16 mouse cellular contexts compared by ENCODE assay signal in genomic region chr7:81874636-81875035, GRCm38 (mm10). TPM values are rescaled to one million over a fixed set of nuclear protein-coding genes. Genes with fewer than 3 reads are reported as not detected.
DNase-seq lines count a peak whose midpoint lies in the region; ATAC-seq lines count a peak whose summit lies in the region.
"Had no signal": no experiment of that assay in that cellular context is flagged by ENCODE, and none has a peak within 500 bp of the region (broad histone marks: within the 10 kb centered on the region; RNA-seq: fewer than 3 reads in every experiment).

No protein-coding gene starts in this region.

- peaks cover 8% of the 10 kb centered on the region; the same call in 1 of the 2 replicates for H3K4me1 ChIP-seq in intestine, embryonic 14.5 days (replicated peaks; ENCODE audit: control insufficient read depth, insufficient read depth, low read length)
- no peaks in the 10 kb centered on the region for H3K4me1 ChIP-seq in intestine, embryonic 16.5 days (ENCODE audit: control insufficient read depth, insufficient read depth, low read length)

- no peak overlapping the region for H3K4me2 ChIP-seq in intestine, embryonic 14.5 days (ENCODE audit: low read length)
- no peak overlapping the region for H3K4me2 ChIP-seq in intestine, embryonic 16.5 days (ENCODE audit: low read depth, low read length)

- H3K4me3 ChIP-seq in intestine, embryonic 14.5 days (ENCODE audit: low read depth, low read length): no peak overlapping the region
- no peak overlapping the region for H3K4me3 ChIP-seq in intestine, embryonic 16.5 days (ENCODE audit: low read length)
- H3K4me3 ChIP-seq: megakaryocyte, embryonic 14.5 days had no signal

- no peak overlapping the region for H3K9ac ChIP-seq in intestine, embryonic 14.5 days (ENCODE audit: low read length)
- H3K9ac ChIP-seq in intestine, embryonic 16.5 days (ENCODE audit: low read depth, low read length): no peak overlapping the region

- DNase-seq in adrenal gland, adult 2 months: peak; percentile 26
- DNase-seq in adrenal gland, adult 8-10 months: no peak
- peak; percentile 43 for DNase-seq in intestine, embryonic 14.5 days (ENCODE audit: low spot score)
- peak; percentile 44 for DNase-seq in 3134 (ENCODE audit: extremely low read depth, insufficient read length, low spot score)
- peak; percentile 43 to 51 for DNase-seq in kidney, postnatal 36 days
- DNase-seq in right cerebral cortex, postnatal 36 days (ENCODE audit: low spot score in 2 of 2): no peak
- DNase-seq in adrenal gland, postnatal 4 days (ENCODE audit: low spot score in 2 of 2): no peak
- DNase-seq: gastrocnemius, postnatal 25 days; heart, postnatal 14 days had no signal

- H3K36me3 ChIP-seq in intestine, embryonic 14.5 days (ENCODE audit: control insufficient read depth, insufficient read depth, low read length): no peaks in the 10 kb centered on the region
- H3K36me3 ChIP-seq in intestine, embryonic 16.5 days (ENCODE audit: control insufficient read depth, insufficient read depth, low read length): no peaks in the 10 kb centered on the region

- no peak for ATAC-seq in intestine, embryonic 14.5 days (replicated peaks; ENCODE audit: low FRiP score, low TSS enrichment, low read depth)
- no peak for ATAC-seq in intestine, embryonic 16.5 days

- H3K27ac ChIP-seq in intestine, embryonic 14.5 days (ENCODE audit: low read depth): no peak overlapping the region
- no peak overlapping the region for H3K27ac ChIP-seq in intestine, embryonic 16.5 days (ENCODE audit: low read length)
- H3K27ac ChIP-seq: kidney, postnatal 0 days had no signal

- H3K27me3 ChIP-seq in intestine, embryonic 14.5 days (replicated peaks; ENCODE audit: control insufficient read depth, insufficient read depth, low read length): no peaks in the 10 kb centered on the region
- H3K27me3 ChIP-seq in intestine, embryonic 16.5 days (replicated peaks; ENCODE audit: control insufficient read depth, insufficient read depth, low read length): no peaks in the 10 kb centered on the region

- 85% methylated on average over 6 of the region's 6 CpGs for WGBS in intestine, embryonic 14.5 days
- 70% methylated on average over 6 of the region's 6 CpGs for WGBS in intestine, embryonic 16.5 days

- H3K9me3 ChIP-seq in intestine, embryonic 14.5 days (ENCODE audit: control insufficient read depth, low read length): no peaks in the 10 kb centered on the region
- no peaks in the 10 kb centered on the region for H3K9me3 ChIP-seq in intestine, embryonic 16.5 days (ENCODE audit: control insufficient read depth, low read length)
- H3K9me3 ChIP-seq: megakaryocyte, embryonic 14.5 days had no signal

RNA-seq across cellular contexts. Expression of gene Tm6sf1, which starts 15.8 kb away (rescaled TPM):
- total RNA-seq in adrenal gland, adult 2 months (2021): 10 to 100 TPM; 13.5 to 17.2 TPM
- 29.5 and 37.4 TPM in 2 replicates for polyA plus RNA-seq in adrenal gland, adult 2 months (2012; rRNA removed)
- total RNA-seq in adrenal gland, adult 8-10 months (2022): 10 to 100 TPM; 12.8 to 21.0 (median 16.2) TPM
- 19.8 and 20.1 TPM in 2 replicates for polyA plus RNA-seq in intestine, embryonic 14.5 days (2014; fragmentation: Nextera tagmentation; extraction: Ambion mirVana)
- 18.0 TPM in 2 replicates for polyA plus RNA-seq in intestine, embryonic 16.5 days (2015; fragmentation: Nextera tagmentation; extraction: Ambion mirVana)
- total RNA-seq in adrenal gland, postnatal 4 days (2021): 10 to 100 TPM; 15.2 to 16.3 TPM

RNA-seq across cellular contexts. Expression of gene Gm10160, which starts 19.0 kb away (rescaled TPM):
- not detected for total RNA-seq in adrenal gland, adult 2 months (2021)
- not detected in 2 replicates for polyA plus RNA-seq in adrenal gland, adult 2 months (2012; rRNA removed)
- total RNA-seq in adrenal gland, adult 8-10 months (2022): not detected
- not detected in 2 replicates for polyA plus RNA-seq in intestine, embryonic 14.5 days (2014; fragmentation: Nextera tagmentation; extraction: Ambion mirVana)
- polyA plus RNA-seq in intestine, embryonic 16.5 days (2015; fragmentation: Nextera tagmentation; extraction: Ambion mirVana): not detected in 2 replicates
- not detected for total RNA-seq in adrenal gland, postnatal 4 days (2021)
- total RNA-seq: ES-E14; gastrocnemius, postnatal 25 days; heart, postnatal 14 days; left cerebral cortex, adult 8-10 months; liver, adult 2 months had no signal
- polyA plus RNA-seq: cortical plate, adult 2 months; kidney, postnatal 0 days; liver, adult 2 months had no signal

RNA-seq across cellular contexts. Expression of gene Btbd1, which starts 45.4 kb away (rescaled TPM):
- 100 to 1,000 TPM; 118 to 159 TPM for total RNA-seq in adrenal gland, adult 2 months (2021)
- polyA plus RNA-seq in adrenal gland, adult 2 months (2012; rRNA removed): 65.2 and 71.1 TPM in 2 replicates
- 100 to 1,000 TPM in 3 of 4 experiments, 10 to 100 TPM in 1; 97.3 to 112 (median 104) TPM for total RNA-seq in adrenal gland, adult 8-10 months (2022)
- polyA plus RNA-seq in intestine, embryonic 14.5 days (2014; fragmentation: Nextera tagmentation; extraction: Ambion mirVana): 76.5 and 78.3 TPM in 2 replicates
- 23.0 and 44.7 TPM in 2 replicates for polyA plus RNA-seq in intestine, embryonic 16.5 days (2015; fragmentation: Nextera tagmentation; extraction: Ambion mirVana)
- total RNA-seq in adrenal gland, postnatal 4 days (2021): 100 to 1,000 TPM; 101 to 102 TPM

RNA-seq across cellular contexts. Expression of gene Hdgfl3, which starts 59.6 kb away (rescaled TPM):
- total RNA-seq in adrenal gland, adult 2 months (2021): 10 to 100 TPM in 1 of 2 experiments, 1 to 10 TPM in 1; 7.1 to 11.9 TPM
- polyA plus RNA-seq in adrenal gland, adult 2 months (2012; rRNA removed): 4.7 and 5.0 TPM in 2 replicates
- 10 to 100 TPM in 3 of 4 experiments, 1 to 10 TPM in 1; 9.9 to 18.2 (median 13.2) TPM for total RNA-seq in adrenal gland, adult 8-10 months (2022)
- polyA plus RNA-seq in intestine, embryonic 14.5 days (2014; fragmentation: Nextera tagmentation; extraction: Ambion mirVana): 17.5 and 19.1 TPM in 2 replicates
- 6.3 and 6.7 TPM in 2 replicates for polyA plus RNA-seq in intestine, embryonic 16.5 days (2015; fragmentation: Nextera tagmentation; extraction: Ambion mirVana)
- 10 to 100 TPM; 24.4 to 26.9 TPM for total RNA-seq in adrenal gland, postnatal 4 days (2021)

Comparison
In these comparisons a context has a peak if more than half of its experiments do, and no peak if none do; other contexts are left out.
1. DNase-seq: peak in adrenal gland, adult 2 months (single experiment), intestine, embryonic 14.5 days (single experiment), 3134 (single experiment) and kidney, postnatal 36 days (2 of 2); none in adrenal gland, adult 8-10 months (single experiment), right cerebral cortex, postnatal 36 days (0 of 2) and adrenal gland, postnatal 4 days (0 of 2).